Mouse (Mus musculus): ENCODE results near the gene Lrmda.

DNA sequence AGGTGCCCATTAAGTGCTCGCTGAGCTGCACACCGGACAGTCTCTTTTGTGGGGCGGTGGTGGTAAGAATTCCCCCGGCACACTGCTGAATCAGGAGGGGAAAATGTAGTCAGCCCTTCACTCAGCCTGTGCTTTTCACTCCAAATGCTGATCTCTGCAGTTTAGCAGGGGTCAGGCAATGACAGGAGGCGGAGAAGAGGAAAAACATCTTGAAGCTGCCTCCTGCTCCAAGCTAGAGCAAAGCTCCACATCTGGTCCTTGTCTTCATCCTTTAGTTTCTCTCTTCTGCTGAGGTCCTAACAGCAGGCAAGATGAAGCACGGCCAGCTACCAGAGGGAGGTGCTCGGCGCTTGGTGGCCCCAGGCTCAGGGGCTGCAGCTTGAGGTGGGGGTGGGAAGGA lies 36.1 kb downstream of the Lrmda start:
- TF ChIP-seq CTCF (IDR thresholded peaks at IDR 0.05; ENCODE audit: low read depth) (no peak), EP300 (IDR thresholded peaks at IDR 0.05; ENCODE audit: low read depth) (no peak)

Data from heart, postnatal 0 days (tissue).